ENCODE assay signal across 22 mouse cellular contexts in genomic region chr6:6210637-6211036, GRCm38 (mm10). TPM values are rescaled to one million over a fixed set of nuclear protein-coding genes. Genes with fewer than 3 reads are reported as not detected.
DNase-seq lines count a peak whose midpoint lies in the region; ATAC-seq and TF ChIP-seq lines count a peak whose summit lies in the region.
"Had no signal": no experiment of that assay in that cellular context is flagged by ENCODE, and none has a peak within 500 bp of the region (broad histone marks: within the 10 kb centered on the region; RNA-seq: fewer than 3 reads in every experiment).

No protein-coding gene starts in this region.

- TF ChIP-seq POLR2A in liver, adult 2 months (IDR thresholded peaks at IDR 0.05; ENCODE audit: extremely low read depth, insufficient read depth, low read length), result no peak
- no peak for TF ChIP-seq POLR2A in CH12.LX (IDR thresholded peaks at IDR 0.05; ENCODE audit: low read depth, low read length)

- H3K4me3 ChIP-seq in kidney, embryonic 14.5 days (ENCODE audit: low read length), result no peak overlapping the region
- H3K4me3 ChIP-seq in kidney, embryonic 15.5 days (replicated peaks), result no peak overlapping the region
- H3K4me3 ChIP-seq in liver, adult 2 months (ENCODE audit: insufficient read depth, low read depth, low read length), result no peak overlapping the region
- no peak overlapping the region for H3K4me3 ChIP-seq in liver, embryonic 11.5 days (ENCODE audit: low read depth, low read length)
- H3K4me3 ChIP-seq in CH12.LX (replicated peaks in 1 of 3; ENCODE audit: low read depth in 2 of 3, low read length in 2 of 3, poor library complexity in 1 of 3) (no peak overlapping the region), E14TG2a.4 (replicated peaks; ENCODE audit: low read length) (peak overlapping the region; percentile 66; the same call in 1 of the 2 replicates)
- H3K4me3 ChIP-seq: embryonic facial prominence, embryonic 10.5 days; embryonic facial prominence, embryonic 12.5 days; forebrain, embryonic 13.5 days; forebrain, embryonic 15.5 days had no signal

- H3K4me2 ChIP-seq in kidney, embryonic 14.5 days (replicated peaks; ENCODE audit: low read depth, low read length), result no peak overlapping the region
- H3K4me2 ChIP-seq in kidney, embryonic 15.5 days, result no peak overlapping the region
- no peak overlapping the region for H3K4me2 ChIP-seq in liver, embryonic 11.5 days
- H3K4me2 ChIP-seq in CH12.LX (ENCODE audit: insufficient read depth, low read depth, poor library complexity, severe bottlenecking), result no peak overlapping the region
- H3K4me2 ChIP-seq: embryonic facial prominence, embryonic 12.5 days; forebrain, embryonic 13.5 days; forebrain, embryonic 15.5 days had no signal

- no peak for TF ChIP-seq RAD21 in CH12.LX (IDR thresholded peaks at IDR 0.05; ENCODE audit: low read depth, low read length)

- H3K9ac ChIP-seq in kidney, embryonic 14.5 days (ENCODE audit: low read depth, low read length), result no peak overlapping the region
- no peak overlapping the region for H3K9ac ChIP-seq in kidney, embryonic 15.5 days
- no peak overlapping the region for H3K9ac ChIP-seq in liver, adult 2 months (ENCODE audit: low read depth, low read length)
- H3K9ac ChIP-seq in liver, embryonic 11.5 days (ENCODE audit: low read depth, low read length), result no peak overlapping the region
- H3K9ac ChIP-seq in CH12.LX (ENCODE audit: insufficient read depth, low read depth), result no peak overlapping the region
- H3K9ac ChIP-seq: embryonic facial prominence, embryonic 12.5 days; forebrain, embryonic 13.5 days; forebrain, embryonic 15.5 days; forebrain, postnatal 0 days had no signal

- H3K4me1 ChIP-seq in kidney, embryonic 14.5 days (ENCODE audit: control insufficient read depth, insufficient read depth, low read length), result no peaks in the 10 kb centered on the region
- H3K4me1 ChIP-seq in kidney, embryonic 15.5 days, result 0 out of 2 replicates have a peak, but pooled peaks cover 14% of the 10 kb centered on the region
- peaks cover 58% of the 10 kb centered on the region for H3K4me1 ChIP-seq in liver, adult 2 months (ENCODE audit: control insufficient read depth, insufficient read depth, low read length)
- H3K4me1 ChIP-seq in liver, embryonic 11.5 days (replicated peaks; ENCODE audit: control insufficient read depth, insufficient read depth, low read length), result peaks cover 34% of the 10 kb centered on the region
- H3K4me1 ChIP-seq in CH12.LX (ENCODE audit: control insufficient read depth in 1 of 2, insufficient read depth in 2 of 2) (peaks cover 5 to 27% of the 10 kb centered on the region in 2 experiments; a peak in 3 of 4 replicates), E14TG2a.4 (replicated peaks; ENCODE audit: low read depth, low read length) (peaks cover 99% of the 10 kb centered on the region)

- H3K36me3 ChIP-seq in kidney, embryonic 14.5 days (ENCODE audit: control insufficient read depth, insufficient read depth, low read length), result no peaks in the 10 kb centered on the region
- no peaks in the 10 kb centered on the region for H3K36me3 ChIP-seq in kidney, embryonic 15.5 days
- H3K36me3 ChIP-seq in liver, adult 2 months (ENCODE audit: control insufficient read depth, insufficient read depth, low read length), result peaks cover 3% of the 10 kb centered on the region; the same call in 1 of the 2 replicates
- no peaks in the 10 kb centered on the region for H3K36me3 ChIP-seq in liver, embryonic 11.5 days (ENCODE audit: control insufficient read depth, insufficient read depth, low read length)
- H3K36me3 ChIP-seq in CH12.LX (replicated peaks in 1 of 2; ENCODE audit: control insufficient read depth in 1 of 2, insufficient read depth in 1 of 2, low read length in 1 of 2) (no peaks in the 10 kb centered on the region), E14TG2a.4 (ENCODE audit: insufficient read depth, low read length) (peaks cover 39% of the 10 kb centered on the region)
- H3K36me3 ChIP-seq: embryonic facial prominence, embryonic 12.5 days; forebrain, embryonic 15.5 days had no signal

- H3K9me3 ChIP-seq in kidney, embryonic 14.5 days (ENCODE audit: control insufficient read depth, low read length), result no peaks in the 10 kb centered on the region
- H3K9me3 ChIP-seq in kidney, embryonic 15.5 days (replicated peaks), result no peaks in the 10 kb centered on the region
- H3K9me3 ChIP-seq in liver, embryonic 11.5 days (ENCODE audit: control insufficient read depth, low read length), result no peaks in the 10 kb centered on the region
- no peaks in the 10 kb centered on the region for H3K9me3 ChIP-seq in CH12.LX (replicated peaks; ENCODE audit: low read length)
- H3K9me3 ChIP-seq in E14TG2a.4 (ENCODE audit: low read length), result no peaks in the 10 kb centered on the region
- H3K9me3 ChIP-seq: embryonic facial prominence, embryonic 10.5 days; embryonic facial prominence, embryonic 12.5 days; forebrain, embryonic 13.5 days; forebrain, embryonic 15.5 days had no signal

- no peak for TF ChIP-seq CTCF in liver, adult 2 months (IDR thresholded peaks at IDR 0.05; ENCODE audit: low read depth, low read length)
- no peak for TF ChIP-seq CTCF in CH12.LX (conservative IDR thresholded peaks at IDR 0.05 in 1 of 2, IDR thresholded peaks at IDR 0.05 in 1 of 2; ENCODE audit: low read depth in 2 of 2, low read length in 2 of 2)
- no peak for TF ChIP-seq CTCF in E14TG2a.4 (conservative IDR thresholded peaks at IDR 0.05; ENCODE audit: low read length)

- no peak overlapping the region for H3K27ac ChIP-seq in kidney, embryonic 14.5 days (ENCODE audit: low read depth, low read length)
- no peak overlapping the region for H3K27ac ChIP-seq in kidney, embryonic 15.5 days
- peak overlapping the region; percentile 88 for H3K27ac ChIP-seq in liver, adult 2 months (replicated peaks; ENCODE audit: insufficient read depth, low read depth, low read length)
- no peak overlapping the region for H3K27ac ChIP-seq in liver, embryonic 11.5 days (ENCODE audit: low read depth, low read length)
- H3K27ac ChIP-seq in CH12.LX (ENCODE audit: insufficient read depth, low read depth), result no peak overlapping the region
- H3K27ac ChIP-seq: embryonic facial prominence, embryonic 10.5 days; embryonic facial prominence, embryonic 12.5 days; forebrain, embryonic 13.5 days; forebrain, embryonic 15.5 days had no signal

- no peak for DNase-seq in liver, adult 2 months (ENCODE audit: extremely low read depth, low read depth, low spot score)
- DNase-seq in liver, embryonic 11.5 days (ENCODE audit: low spot score), result no peak
- DNase-seq in CH12.LX (ENCODE audit: extremely low read depth), result peak; percentile 48
- DNase-seq in embryo, embryonic 9.5 days (ENCODE audit: extremely low spot score), result no peak
- DNase-seq: adrenal gland, adult 2 months; adrenal gland, postnatal 10 days; adrenal gland, postnatal 25 days; cerebellum, adult 11 months; cerebellum, adult 18-20 months; cerebellum, adult 8-10 months; cerebellum, adult 9-11 months; cerebellum, postnatal 14 days; cerebellum, postnatal 36 days; embryo, embryonic 11 days; forebrain, postnatal 0 days had no signal

- H3K27me3 ChIP-seq in kidney, embryonic 14.5 days (ENCODE audit: control insufficient read depth, insufficient read depth, low read length), result no peaks in the 10 kb centered on the region
- H3K27me3 ChIP-seq in kidney, embryonic 15.5 days, result no peaks in the 10 kb centered on the region
- no peaks in the 10 kb centered on the region for H3K27me3 ChIP-seq in liver, adult 2 months (ENCODE audit: control insufficient read depth, insufficient read depth, low read length)
- no peaks in the 10 kb centered on the region for H3K27me3 ChIP-seq in liver, embryonic 11.5 days (replicated peaks; ENCODE audit: control insufficient read depth, insufficient read depth, low read length)
- H3K27me3 ChIP-seq in CH12.LX (replicated peaks) (no peaks in the 10 kb centered on the region), E14TG2a.4 (ENCODE audit: insufficient read depth, low read length) (no peaks in the 10 kb centered on the region)
- H3K27me3 ChIP-seq: embryonic facial prominence, embryonic 12.5 days; forebrain, embryonic 13.5 days; forebrain, embryonic 15.5 days had no signal

- TF ChIP-seq EP300 in CH12.LX (IDR thresholded peaks at IDR 0.05; ENCODE audit: low read length), result no peak

- dilution Hi-C loops in CH12.LX (cut with MboI; ENCODE audit: extremely low pct_ligation_motif_present, extremely low pct_unique_long_range_greater_than_20kb, low sequenced_read_pairs), result no loop called here

- 85% methylated on average over 7 of the region's 7 CpGs for WGBS in kidney, embryonic 14.5 days
- WGBS in kidney, embryonic 15.5 days, result 84% methylated on average over 7 of the region's 7 CpGs
- WGBS in liver, adult 2 months, result 90% methylated on average over 7 of the region's 7 CpGs
- WGBS in liver, embryonic 11.5 days, result 97% methylated on average over 7 of the region's 7 CpGs

- ATAC-seq in kidney, embryonic 14.5 days (ENCODE audit: low FRiP score, low TSS enrichment), result 0 out of 2 replicates have a peak, but pooled peaks have one; percentile 32
- no peak for ATAC-seq in kidney, embryonic 15.5 days (replicated peaks; ENCODE audit: low FRiP score)
- ATAC-seq in liver, embryonic 11.5 days (replicated peaks; ENCODE audit: low FRiP score), result no peak
- ATAC-seq: forebrain, embryonic 13.5 days; forebrain, embryonic 15.5 days; forebrain, postnatal 0 days had no signal

- H3K79me2 ChIP-seq in liver, adult 2 months (ENCODE audit: control insufficient read depth, insufficient read depth, low read length), result peaks cover 49% of the 10 kb centered on the region
- H3K79me2 ChIP-seq in CH12.LX (replicated peaks; ENCODE audit: control insufficient read depth, extremely low read depth, insufficient read depth, poor library complexity, severe bottlenecking), result no peaks in the 10 kb centered on the region

- in situ Hi-C loops in CH12.LX (cut with MboI; ENCODE audit: low pct_ligation_motif_present, low pct_unique_long_range_greater_than_20kb, low sequenced_read_pairs), result no loop called here

TF ChIP-seq in CH12.LX, 34 proteins besides CTCF, POLR2A, EP300 and RAD21:
- TF ChIP-seq MYC (IDR thresholded peaks at IDR 0.05; ENCODE audit: low read depth, low read length) (0 out of 2 replicates have a peak, but pooled peaks have one; percentile 22), USF2 (conservative IDR thresholded peaks at IDR 0.05; ENCODE audit: low read depth, low read length) (no peak), MAX (IDR thresholded peaks at IDR 0.05; ENCODE audit: low read length) (peak; percentile 67)

RNA-seq across cellular contexts. Expression of gene Slc25a13, which starts 6.3 kb away (rescaled TPM):
- 32.6 and 43.6 TPM in 2 replicates for polyA plus RNA-seq in kidney, embryonic 14.5 days (2014; fragmentation: Nextera tagmentation; extraction: Ambion mirVana)
- 43.6 and 44.2 TPM in 2 replicates for polyA plus RNA-seq in kidney, embryonic 15.5 days (2015; fragmentation: Nextera tagmentation; extraction: Ambion mirVana)
- total RNA-seq in liver, adult 2 months (2014; rRNA removed), result 206 and 232 TPM in 2 replicates
- polyA plus RNA-seq in liver, adult 2 months (2012; rRNA removed), result 53.5 and 60.3 TPM in 2 replicates
- polyA plus RNA-seq in liver, embryonic 11.5 days (2014; fragmentation: Nextera tagmentation; extraction: Ambion mirVana), result 55.4 and 61.3 TPM in 2 replicates
- total RNA-seq in CH12.LX (2012; rRNA removed) (not detected in 2 replicates), CH12.LX (2014; rRNA removed) (not detected in 2 replicates)
- polyA plus RNA-seq in CH12.LX (2012; ENCODE audit: insufficient read length, low read depth), result not detected in 2 replicates

Comparison
In these comparisons a context has a peak if more than half of its experiments do, and no peak if none do; other contexts are left out.
1. RNA of gene Slc25a13, which starts 6.3 kb away (polyA plus RNA-seq): 55.4 to 61.3 TPM in liver, embryonic 11.5 days, 53.5 to 60.3 TPM in liver, adult 2 months, 43.6 to 44.2 TPM in kidney, embryonic 15.5 days and 32.6 to 43.6 TPM in kidney, embryonic 14.5 days; not detected in CH12.LX; every median in the first group is over 10 times any median in the second.